Mouse (Mus musculus): ENCODE measurements at regions not wholly inside any gene's neighbourhood (a gene's known extent, or its start where the extent isn't known, plus 50 kb on each side); places are given as distances from the start of the nearest gene placed in this dataset.

DNA sequence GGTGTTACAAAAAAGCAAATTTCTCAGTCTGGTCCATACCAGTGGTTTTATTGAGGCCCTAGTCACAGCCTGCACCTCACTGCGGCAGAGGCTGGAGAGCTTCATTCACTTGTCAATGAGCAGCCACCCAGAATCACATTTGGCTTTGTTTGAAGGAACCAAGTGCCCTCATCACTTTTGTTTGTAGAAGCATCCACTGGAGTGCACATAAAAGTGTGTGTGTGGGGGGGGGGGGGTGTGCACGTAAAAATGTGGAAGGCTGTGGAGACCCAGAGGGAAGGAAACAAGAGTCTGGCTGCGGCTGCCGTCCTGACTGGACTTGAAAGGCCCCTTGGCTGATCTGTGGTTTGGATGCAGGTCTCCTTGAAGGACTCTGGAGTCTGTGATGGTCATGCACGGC, 187.0 kb upstream of the Arglu1 start:
- H3ac ChIP-seq (ENCODE audit: control insufficient read depth, insufficient read length): no peak overlapping the region
- no peaks in the 10 kb centered on the region for H3K79me2 ChIP-seq (ENCODE audit: control insufficient read depth, insufficient read depth)
- H3K4me3 ChIP-seq: no peak overlapping the region
- TF ChIP-seq E2F4 (IDR thresholded peaks at IDR 0.05; ENCODE audit: insufficient read depth): no peak
- TF ChIP-seq MAX (IDR thresholded peaks at IDR 0.05; ENCODE audit: low read depth): no peak
- no peak for TF ChIP-seq TCF3 (IDR thresholded peaks at IDR 0.05; ENCODE audit: insufficient read length, low read depth)
- TF ChIP-seq SRF (IDR thresholded peaks at IDR 0.05; ENCODE audit: control insufficient read depth, insufficient read length, low read depth): no peak
- TF ChIP-seq POLR2A (IDR thresholded peaks at IDR 0.05; ENCODE audit: insufficient read length, low read depth): no peak
- no peak for TF ChIP-seq MYOG (IDR thresholded peaks at IDR 0.05; ENCODE audit: control insufficient read depth in 1 of 3, insufficient read depth in 1 of 3, insufficient read length in 2 of 3, low read depth in 2 of 3)
- no peaks in the 10 kb centered on the region for H3K36me3 ChIP-seq (ENCODE audit: control insufficient read depth, insufficient read depth)
- no peak overlapping the region for H3K4me2 ChIP-seq (ENCODE audit: low read depth)
- no peaks in the 10 kb centered on the region for H3K27me3 ChIP-seq (ENCODE audit: control insufficient read depth, insufficient read depth, insufficient read length)

DNA sequence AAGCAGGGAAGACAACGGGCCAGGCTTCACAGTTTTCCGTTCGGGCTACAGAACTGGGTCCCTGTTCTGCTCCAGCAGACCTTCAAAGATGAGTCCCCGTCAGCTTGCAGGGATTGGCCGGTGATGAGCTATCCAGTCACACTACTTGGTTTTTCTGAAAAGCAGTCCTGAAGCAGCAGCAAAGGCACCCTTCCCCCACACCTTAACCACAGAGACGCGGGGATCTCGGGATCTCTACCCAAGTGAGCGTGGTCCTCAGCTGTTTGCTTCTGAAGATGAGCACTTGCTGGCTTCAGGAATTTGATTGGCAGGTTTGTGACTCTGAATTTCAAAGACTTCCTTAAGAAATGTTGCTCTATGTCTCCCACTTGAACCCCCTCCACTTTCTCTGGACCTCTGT, 186.6 kb upstream of the Arglu1 start:
- Histone ChIP-seq H3ac (ENCODE audit: control insufficient read depth, insufficient read length) (no peak overlapping the region), H3K79me2 (ENCODE audit: control insufficient read depth, insufficient read depth) (no peaks in the 10 kb centered on the region), H3K27me3 (ENCODE audit: control insufficient read depth, insufficient read depth, insufficient read length) (no peaks in the 10 kb centered on the region), H3K4me3 (no peak overlapping the region), H3K36me3 (ENCODE audit: control insufficient read depth, insufficient read depth) (no peaks in the 10 kb centered on the region), H3K4me2 (ENCODE audit: low read depth) (no peak overlapping the region)
- no peak for TF ChIP-seq REST (IDR thresholded peaks at IDR 0.05; ENCODE audit: insufficient read depth, insufficient read length)
- no peak for TF ChIP-seq SRF (IDR thresholded peaks at IDR 0.05; ENCODE audit: control insufficient read depth, insufficient read length, low read depth)
- TF ChIP-seq POLR2A (IDR thresholded peaks at IDR 0.05; ENCODE audit: insufficient read length, low read depth): no peak
- TF ChIP-seq USF1 (IDR thresholded peaks at IDR 0.05; ENCODE audit: low read depth): no peak
- no peak for TF ChIP-seq MYOD1 (IDR thresholded peaks at IDR 0.05; ENCODE audit: control insufficient read depth in 1 of 3, insufficient read length in 2 of 3, low read depth in 2 of 3)
- no peak for TF ChIP-seq TCF3 (IDR thresholded peaks at IDR 0.05; ENCODE audit: insufficient read length, low read depth)
- TF ChIP-seq POLR2AphosphoS2 (IDR thresholded peaks at IDR 0.05; ENCODE audit: insufficient read length, low read depth): no peak
- TF ChIP-seq E2F4 (IDR thresholded peaks at IDR 0.05; ENCODE audit: insufficient read depth): no peak
- no peak for TF ChIP-seq TCF12 (IDR thresholded peaks at IDR 0.05; ENCODE audit: insufficient read depth, poor library complexity, severe bottlenecking)
- TF ChIP-seq MYOG (IDR thresholded peaks at IDR 0.05; ENCODE audit: control insufficient read depth in 1 of 3, insufficient read depth in 1 of 3, insufficient read length in 2 of 3, low read depth in 2 of 3): no peak

DNA sequence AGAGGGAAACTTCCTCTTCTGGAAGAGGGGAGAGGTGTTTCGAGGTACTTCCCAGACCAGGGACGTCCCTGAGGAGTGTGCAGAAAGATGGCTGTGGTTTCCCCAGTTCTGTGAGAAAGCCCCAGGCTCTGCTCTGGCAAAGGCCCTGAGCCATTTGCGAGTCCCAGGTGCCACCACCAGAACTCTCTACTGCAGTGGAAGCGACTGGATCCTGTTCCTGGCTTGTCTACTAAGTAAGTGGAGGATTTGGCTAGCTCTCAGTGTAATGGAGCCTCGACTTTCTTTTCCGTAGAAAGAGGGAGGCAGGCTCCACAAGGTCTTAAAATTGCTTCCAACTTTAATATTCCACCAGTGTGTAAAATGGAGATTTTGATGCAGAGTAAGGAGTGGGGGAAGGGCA, 186.1 kb upstream of the Arglu1 start:
- H3K4me3 ChIP-seq: no peak overlapping the region
- no peak overlapping the region for H3ac ChIP-seq (ENCODE audit: control insufficient read depth, insufficient read length)
- H3K27me3 ChIP-seq (ENCODE audit: control insufficient read depth, insufficient read depth, insufficient read length): no peaks in the 10 kb centered on the region
- TF ChIP-seq MYOG (IDR thresholded peaks at IDR 0.05; ENCODE audit: control insufficient read depth in 1 of 3, insufficient read depth in 1 of 3, insufficient read length in 2 of 3, low read depth in 2 of 3): no peak
- TF ChIP-seq POLR2AphosphoS2 (IDR thresholded peaks at IDR 0.05; ENCODE audit: insufficient read length, low read depth): no peak
- no peak for TF ChIP-seq MAX (IDR thresholded peaks at IDR 0.05; ENCODE audit: low read depth)
- TF ChIP-seq CEBPB (IDR thresholded peaks at IDR 0.05; ENCODE audit: insufficient read depth, poor library complexity, severe bottlenecking): no peak
- no peak for TF ChIP-seq SRF (IDR thresholded peaks at IDR 0.05; ENCODE audit: control insufficient read depth, insufficient read length, low read depth)
- no peak for TF ChIP-seq REST (IDR thresholded peaks at IDR 0.05; ENCODE audit: insufficient read depth, insufficient read length)
- TF ChIP-seq TCF3 (IDR thresholded peaks at IDR 0.05; ENCODE audit: insufficient read length, low read depth): no peak
- TF ChIP-seq POLR2A (IDR thresholded peaks at IDR 0.05; ENCODE audit: insufficient read length, low read depth): no peak
- TF ChIP-seq TCF12 (IDR thresholded peaks at IDR 0.05; ENCODE audit: insufficient read depth, poor library complexity, severe bottlenecking): no peak
- TF ChIP-seq MYOD1 (IDR thresholded peaks at IDR 0.05; ENCODE audit: control insufficient read depth in 1 of 3, insufficient read length in 2 of 3, low read depth in 2 of 3): no peak
- TF ChIP-seq E2F4 (IDR thresholded peaks at IDR 0.05; ENCODE audit: insufficient read depth): no peak
- TF ChIP-seq USF1 (IDR thresholded peaks at IDR 0.05; ENCODE audit: low read depth): no peak
- no peaks in the 10 kb centered on the region for H3K79me2 ChIP-seq (ENCODE audit: control insufficient read depth, insufficient read depth)
- H3K36me3 ChIP-seq (ENCODE audit: control insufficient read depth, insufficient read depth): no peaks in the 10 kb centered on the region
- H3K4me2 ChIP-seq (ENCODE audit: low read depth): no peak overlapping the region

DNA sequence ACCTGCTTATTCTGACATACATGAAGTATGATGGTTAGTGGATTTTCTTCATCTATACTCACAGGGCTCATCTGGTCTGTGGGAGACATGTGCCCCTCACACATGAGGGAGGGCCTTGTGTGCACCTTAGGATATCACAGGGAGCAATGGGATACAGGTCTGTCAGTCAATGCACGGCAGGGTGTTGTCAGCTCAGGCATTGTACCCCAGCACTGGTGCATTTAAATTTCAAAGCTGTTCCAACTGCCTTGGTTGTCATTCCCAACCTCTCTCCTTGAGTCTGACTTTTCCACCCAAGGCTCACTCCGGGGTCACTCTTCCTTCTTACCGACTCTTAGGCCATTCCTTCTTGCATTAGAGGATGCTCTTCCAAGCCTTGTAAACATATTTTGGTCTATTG, 181.6 kb upstream of the Arglu1 start:
- H3ac ChIP-seq (ENCODE audit: control insufficient read depth, insufficient read length): no peak overlapping the region
- TF ChIP-seq MYOG (IDR thresholded peaks at IDR 0.05; ENCODE audit: control insufficient read depth in 1 of 3, insufficient read depth in 1 of 3, insufficient read length in 2 of 3, low read depth in 2 of 3) (no peak), POLR2A (IDR thresholded peaks at IDR 0.05; ENCODE audit: insufficient read length, low read depth) (no peak), TCF12 (IDR thresholded peaks at IDR 0.05; ENCODE audit: insufficient read depth, poor library complexity, severe bottlenecking) (no peak), TCF3 (IDR thresholded peaks at IDR 0.05; ENCODE audit: insufficient read length, low read depth) (no peak), MAX (IDR thresholded peaks at IDR 0.05; ENCODE audit: low read depth) (no peak), SRF (IDR thresholded peaks at IDR 0.05; ENCODE audit: control insufficient read depth, insufficient read length, low read depth) (no peak), CEBPB (IDR thresholded peaks at IDR 0.05; ENCODE audit: insufficient read depth, poor library complexity, severe bottlenecking) (no peak), E2F4 (IDR thresholded peaks at IDR 0.05; ENCODE audit: insufficient read depth) (no peak), MYOD1 (IDR thresholded peaks at IDR 0.05; ENCODE audit: control insufficient read depth in 1 of 3, insufficient read length in 2 of 3, low read depth in 2 of 3) (no peak), POLR2AphosphoS2 (IDR thresholded peaks at IDR 0.05; ENCODE audit: insufficient read length, low read depth) (no peak), USF1 (IDR thresholded peaks at IDR 0.05; ENCODE audit: low read depth) (no peak), REST (IDR thresholded peaks at IDR 0.05; ENCODE audit: insufficient read depth, insufficient read length) (no peak)

DNA sequence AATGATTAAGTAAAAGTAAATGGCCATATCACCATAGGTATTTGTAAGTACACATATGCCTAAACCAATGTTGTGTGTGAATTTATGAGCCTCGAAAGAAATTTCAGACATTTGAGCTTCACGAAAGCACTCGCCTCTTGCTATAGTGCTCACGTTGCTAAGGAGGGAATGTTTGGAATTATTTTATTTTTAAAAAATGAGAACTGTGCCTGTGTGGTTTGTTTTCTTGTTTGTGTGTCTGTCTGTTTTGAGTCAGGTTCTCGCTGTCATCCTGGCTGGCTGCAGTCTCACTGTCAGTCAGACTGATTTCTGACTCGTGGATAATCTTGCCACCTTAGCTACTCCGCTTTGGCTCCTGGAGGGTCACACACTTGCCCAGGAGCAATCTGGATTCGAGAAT, 180.7 kb upstream of the Arglu1 start:
- H3K79me2 ChIP-seq (ENCODE audit: control insufficient read depth, insufficient read depth): no peaks in the 10 kb centered on the region
- no peak for TF ChIP-seq TCF3 (IDR thresholded peaks at IDR 0.05; ENCODE audit: insufficient read length, low read depth)
- no peak for TF ChIP-seq MYOG (IDR thresholded peaks at IDR 0.05; ENCODE audit: control insufficient read depth in 1 of 3, insufficient read depth in 1 of 3, insufficient read length in 2 of 3, low read depth in 2 of 3)
- TF ChIP-seq MAX (IDR thresholded peaks at IDR 0.05; ENCODE audit: low read depth): no peak
- no peak for TF ChIP-seq USF1 (IDR thresholded peaks at IDR 0.05; ENCODE audit: low read depth)
- no peak for TF ChIP-seq TCF12 (IDR thresholded peaks at IDR 0.05; ENCODE audit: insufficient read depth, poor library complexity, severe bottlenecking)
- TF ChIP-seq POLR2AphosphoS2 (IDR thresholded peaks at IDR 0.05; ENCODE audit: insufficient read length, low read depth): no peak
- TF ChIP-seq E2F4 (IDR thresholded peaks at IDR 0.05; ENCODE audit: insufficient read depth): no peak
- TF ChIP-seq MYOD1 (IDR thresholded peaks at IDR 0.05; ENCODE audit: control insufficient read depth in 1 of 3, insufficient read length in 2 of 3, low read depth in 2 of 3): no peak
- no peak for TF ChIP-seq REST (IDR thresholded peaks at IDR 0.05; ENCODE audit: insufficient read depth, insufficient read length)
- TF ChIP-seq SRF (IDR thresholded peaks at IDR 0.05; ENCODE audit: control insufficient read depth, insufficient read length, low read depth): no peak
- TF ChIP-seq POLR2A (IDR thresholded peaks at IDR 0.05; ENCODE audit: insufficient read length, low read depth): no peak
- TF ChIP-seq CEBPB (IDR thresholded peaks at IDR 0.05; ENCODE audit: insufficient read depth, poor library complexity, severe bottlenecking): no peak

More for the DNA sequence above, 181.6 kb upstream of the Arglu1 start:
- no peaks in the 10 kb centered on the region for H3K79me2 ChIP-seq (ENCODE audit: control insufficient read depth, insufficient read depth)
- no peaks in the 10 kb centered on the region for H3K27me3 ChIP-seq (ENCODE audit: control insufficient read depth, insufficient read depth, insufficient read length)
- H3K36me3 ChIP-seq (ENCODE audit: control insufficient read depth, insufficient read depth): no peaks in the 10 kb centered on the region
- H3K4me2 ChIP-seq (ENCODE audit: low read depth): no peak overlapping the region
- no peak overlapping the region for H3K4me3 ChIP-seq

More for the DNA sequence above, 180.7 kb upstream of the Arglu1 start:
- no peak overlapping the region for H3ac ChIP-seq (ENCODE audit: control insufficient read depth, insufficient read length)
- no peak overlapping the region for H3K4me3 ChIP-seq
- no peaks in the 10 kb centered on the region for H3K36me3 ChIP-seq (ENCODE audit: control insufficient read depth, insufficient read depth)
- H3K4me2 ChIP-seq (ENCODE audit: low read depth): no peak overlapping the region
- H3K27me3 ChIP-seq (ENCODE audit: control insufficient read depth, insufficient read depth, insufficient read length): no peaks in the 10 kb centered on the region
